12 mouse cellular contexts compared by ENCODE assay signal in genomic region chr17:24170729-24171128, GRCm38 (mm10). TPM values are rescaled to one million over a fixed set of nuclear protein-coding genes. Genes with fewer than 3 reads are reported as not detected.
DNase-seq lines count a peak whose midpoint lies in the region.
"Had no signal": no experiment of that assay in that cellular context is flagged by ENCODE, and none has a peak within 500 bp of the region (broad histone marks: within the 10 kb centered on the region; RNA-seq: fewer than 3 reads in every experiment).

No protein-coding gene starts in this region.

- DNase-seq in heart, adult 11 months = peak; percentile 94
- DNase-seq in heart, postnatal 10 days = no peak
- peak; percentile 42 for DNase-seq in lung, postnatal 36 days
- DNase-seq in lung, adult 18-20 months = no peak
- no peak for DNase-seq in urinary bladder, postnatal 25 days (ENCODE audit: low spot score)
- DNase-seq in ovary, adult 18-20 months (ENCODE audit: low spot score) = no peak
- DNase-seq: kidney, postnatal 4 days; midbrain, embryonic 14.5 days had no signal

- H3K36me3 ChIP-seq in megakaryocyte, embryonic 14.5 days (replicated peaks; ENCODE audit: low read length) = peaks cover 23% of the 10 kb centered on the region

- H3K9me3 ChIP-seq in megakaryocyte, embryonic 14.5 days = no peaks in the 10 kb centered on the region
- H3K9me3 ChIP-seq: stomach, embryonic 15.5 days had no signal

- intact Hi-C loops in heart, postnatal 10 days (cut with DNase I) = loop anchor here (5.0 kb wide), 2 partner anchors 82 to 182 kb away; partner anchors contain the start of genes Abca17, Abca3 and Ccnf

- no peaks in the 10 kb centered on the region for H3K27me3 ChIP-seq in megakaryocyte, embryonic 14.5 days (replicated peaks)
- H3K27me3 ChIP-seq: stomach, embryonic 15.5 days had no signal

- H3K27ac ChIP-seq in brown adipose tissue, adult 24 weeks (replicated peaks; ENCODE audit: low read depth, low read length) = peak overlapping the region; percentile 58
- H3K27ac ChIP-seq: stomach, embryonic 15.5 days had no signal

- 0 out of 2 replicates have a peak overlapping the region, but pooled peaks have one; percentile 1 for H3K4me3 ChIP-seq in brown adipose tissue, adult 24 weeks (ENCODE audit: insufficient read depth, low read depth, low read length)
- H3K4me3 ChIP-seq in megakaryocyte, embryonic 14.5 days (replicated peaks) = peak overlapping the region; percentile 95

- peaks cover 7% of the 10 kb centered on the region for H3K4me1 ChIP-seq in brown adipose tissue, adult 24 weeks (ENCODE audit: control insufficient read depth, insufficient read depth, insufficient read length, low read length)
- H3K4me1 ChIP-seq in megakaryocyte, embryonic 14.5 days = peaks cover 65% of the 10 kb centered on the region

RNA-seq across cellular contexts. Expression of gene Atp6v0c, which starts 1.2 kb away (rescaled TPM):
- total RNA-seq in heart, postnatal 10 days (2021) = 100 to 1,000 TPM; 275 to 284 TPM
- polyA plus RNA-seq in brown adipose tissue, adult 24 weeks (2012; ENCODE audit: insufficient read depth, insufficient read length, missing spikeins) = 241 and 250 TPM in 2 replicates
- polyA plus RNA-seq in megakaryocyte, embryonic 14.5 days (2012; ENCODE audit: insufficient read depth, low replicate concordance) = 252 and 695 TPM in 2 replicates

RNA-seq across cellular contexts. Expression of gene Amdhd2, which starts 7.2 kb away (rescaled TPM):
- total RNA-seq in heart, postnatal 10 days (2021) = 10 to 100 TPM; 20.7 to 22.8 TPM
- polyA plus RNA-seq in brown adipose tissue, adult 24 weeks (2012; ENCODE audit: insufficient read depth, insufficient read length, missing spikeins) = 13.4 and 16.2 TPM in 2 replicates
- polyA plus RNA-seq in megakaryocyte, embryonic 14.5 days (2012; ENCODE audit: insufficient read depth, low replicate concordance) = 68.6 and 109 TPM in 2 replicates

RNA-seq across cellular contexts. Expression of gene Pdpk1, which starts 20.0 kb away (rescaled TPM):
- total RNA-seq in heart, postnatal 10 days (2021) = 10 to 100 TPM; 49.4 to 52.9 TPM
- 23.9 and 24.3 TPM in 2 replicates for polyA plus RNA-seq in brown adipose tissue, adult 24 weeks (2012; ENCODE audit: insufficient read depth, insufficient read length, missing spikeins)
- polyA plus RNA-seq in megakaryocyte, embryonic 14.5 days (2012; ENCODE audit: insufficient read depth, low replicate concordance) = 11.7 and 45.6 TPM in 2 replicates

RNA-seq across cellular contexts. Expression of gene Tbc1d24, which starts 34.6 kb away (rescaled TPM):
- 10 to 100 TPM in 1 of 2 experiments, 1 to 10 TPM in 1; 8.4 to 11.0 TPM for total RNA-seq in heart, postnatal 10 days (2021)
- 2.7 and 7.0 TPM in 2 replicates for polyA plus RNA-seq in brown adipose tissue, adult 24 weeks (2012; ENCODE audit: insufficient read depth, insufficient read length, missing spikeins)
- polyA plus RNA-seq in megakaryocyte, embryonic 14.5 days (2012; ENCODE audit: insufficient read depth, low replicate concordance) = 1.1 TPM in 1 of 2 replicates, not detected in the other

RNA-seq across cellular contexts. Expression of gene Ntn3, which starts 38.6 kb away (rescaled TPM):
- total RNA-seq in heart, postnatal 10 days (2021) = 1 to 10 TPM; 1.6 to 1.7 TPM
- 0.52 and 1.6 TPM in 2 replicates for polyA plus RNA-seq in brown adipose tissue, adult 24 weeks (2012; ENCODE audit: insufficient read depth, insufficient read length, missing spikeins)
- polyA plus RNA-seq in megakaryocyte, embryonic 14.5 days (2012; ENCODE audit: insufficient read depth, low replicate concordance) = 0.25 TPM in 1 of 2 replicates, not detected in the other
- polyA plus RNA-seq: activated CD4-positive, CD25-positive, alpha-beta regulatory T cell, adult 4 months had no signal

Comparison
In these comparisons a context has a peak if more than half of its experiments do, and no peak if none do; other contexts are left out.
1. DNase-seq: peak in heart, adult 11 months (single experiment) and lung, postnatal 36 days (single experiment); none in heart, postnatal 10 days (0 of 2), lung, adult 18-20 months (0 of 2), urinary bladder, postnatal 25 days (single experiment) and ovary, adult 18-20 months (single experiment).